Mouse (Mus musculus) stomach, adult 2 months (tissue): Measurements from ENCODE around the gene Olfr304. TPM values are rescaled to one million over a fixed set of nuclear protein-coding genes. Genes with fewer than 3 reads are reported as not detected.

Experiments used
- polyA plus RNA-seq: library from polyadenylated mRNA; depleted of rRNA; stranded (reverse); fragments of >200 nt; gene quantifications from 2 replicates; pipeline ENCODE4 v1.2.3, GENCODE M21; 2012; rRNA removed

Gene Olfr304
- polyA plus RNA-seq: not detected in 2 replicates

GRCm38 (mm10) chr7:86386558-86386957 is at the start of gene Olfr304:
Olfr304 (minus strand) TSS chr7:86386658.

GRCm38 (mm10) chr7:86403546-86403945 is 17.1 kb upstream of the Olfr304 start, which contains the start of gene Olfr301:
Olfr301 (plus strand) TSS chr7:86403846.

DNA sequence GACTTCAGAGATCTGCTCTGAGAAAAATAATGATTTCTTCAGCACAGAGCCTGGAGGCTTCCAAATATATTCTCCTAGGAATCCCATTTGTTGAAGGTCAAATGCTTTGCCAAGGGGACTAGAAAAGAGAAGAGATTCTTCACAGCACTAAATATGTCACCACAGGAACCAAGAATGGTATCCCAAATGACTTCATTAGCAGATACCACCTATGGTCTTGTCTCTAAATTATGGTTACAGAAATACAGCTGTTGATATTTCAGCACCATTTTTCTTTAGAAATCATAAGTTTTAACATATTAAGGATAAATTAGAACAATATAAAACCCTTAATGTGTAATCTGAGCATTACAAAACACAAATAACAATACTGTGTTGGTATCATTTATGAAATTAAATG is 11.2 kb upstream of the Olfr304 start, which contains the start of gene Olfr303:
Olfr303 (minus strand) TSS at position 101 of the 400 bp plus-strand sequence.

DNA sequence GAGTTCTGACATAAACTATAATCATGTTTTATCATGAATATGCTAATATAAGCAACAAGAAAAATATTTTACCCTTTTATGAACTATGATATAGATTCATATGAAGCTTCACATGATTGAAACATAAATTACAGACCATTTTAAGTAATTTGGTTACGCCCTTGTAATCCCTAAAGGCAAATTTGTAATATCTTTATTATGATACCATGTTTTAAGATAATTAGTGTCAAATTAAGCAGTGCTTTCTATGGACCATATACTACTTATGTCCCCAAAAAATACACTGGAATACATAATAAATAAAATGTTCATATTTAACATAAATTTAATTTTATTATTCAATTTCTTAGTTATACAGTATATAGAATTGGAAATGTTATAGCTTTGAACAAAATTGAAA is 19.6 kb downstream of the Olfr304 start, which contains the start of gene Olfr305:
Olfr305 (minus strand) TSS at position 101 of the 400 bp plus-strand sequence.

GRCm38 (mm10) chr7:86337486-86337885 is 49.0 kb downstream of the Olfr304 start, which contains the start of gene Olfr307:
Olfr307 (minus strand) TSS chr7:86337586.

Other genes with a start within 250 kb of the Olfr304 start
- gene Vmn2r75, start 214.9 kb downstream of the Olfr304 start, polyA plus RNA-seq: not detected in 2 replicates
- gene Vmn2r76, start 140.3 kb downstream of the Olfr304 start, polyA plus RNA-seq: not detected in 2 replicates
- not detected in 2 replicates for gene Olfr310, start 109.5 kb downstream of the Olfr304 start, polyA plus RNA-seq
- gene Olfr309, start 73.0 kb downstream of the Olfr304 start, polyA plus RNA-seq: not detected in 2 replicates
- not detected in 2 replicates for gene Olfr308, start 61.0 kb downstream of the Olfr304 start, polyA plus RNA-seq
- gene Olfr307, start 49.1 kb downstream of the Olfr304 start, polyA plus RNA-seq: not detected in 2 replicates
- not detected in 2 replicates for gene Olfr305, start 19.7 kb downstream of the Olfr304 start, polyA plus RNA-seq
- gene Olfr303, start 11.1 kb upstream of the Olfr304 start, polyA plus RNA-seq: not detected in 2 replicates
- gene Olfr301, start 17.2 kb upstream of the Olfr304 start, polyA plus RNA-seq: not detected in 2 replicates
- not detected in 2 replicates for gene Olfr299, start 73.3 kb upstream of the Olfr304 start, polyA plus RNA-seq
- not detected in 2 replicates for gene Olfr298, start 105.8 kb upstream of the Olfr304 start, polyA plus RNA-seq
- gene Olfr297, start 133.3 kb upstream of the Olfr304 start, polyA plus RNA-seq: not detected in 2 replicates
- gene Olfr295, start 197.2 kb upstream of the Olfr304 start, polyA plus RNA-seq: not detected in 2 replicates
- not detected in 2 replicates for gene Olfr294, start 230.0 kb upstream of the Olfr304 start, polyA plus RNA-seq